Mouse (Mus musculus) embryonic facial prominence, embryonic 12.5 days (tissue): ENCODE measurements at regions not wholly inside any gene's neighbourhood (a gene's known extent, or its start where the extent isn't known, plus 50 kb on each side); places are given as distances from the start of the nearest gene placed in this dataset.
A peak's percentile ranks its signal among the peaks of the same experiment; 100 is the strongest.
"Not testable (repeated sequence)": the region's sequence is repeated elsewhere in the genome, so short reads cannot be mapped to it uniquely, and the experiment has no call there.

Experiments
- ATAC-seq: fragments of 200-750 bp; cut with Nextera tagmentation; 2 replicates; pipeline ENCODE4 v1.8.0; 2017; ENCODE audit not compliant: insufficient number of reproducible peaks, insufficient read depth, low FRiP score, low TSS enrichment
- H3K27ac ChIP-seq: fragments of 300-500 bp; sonication (generic); 2 replicates; pipeline ENCODE4 v1.5.1; 2016; ENCODE audit warnings: mild to moderate bottlenecking
- H3K27me3 ChIP-seq: fragments of 300-500 bp; sonication (generic); 2 replicates; pipeline ENCODE4 v1.6.1; 2016; ENCODE audit warnings: mild to moderate bottlenecking, moderate library complexity
- H3K36me3 ChIP-seq: fragments of 300-500 bp; sonication (generic); 2 replicates; pipeline ENCODE4 v1.6.1; 2016; ENCODE audit warnings: mild to moderate bottlenecking
- H3K4me1 ChIP-seq: fragments of 300-500 bp; sonication (generic); 2 replicates; pipeline ENCODE4 v1.6.1; 2016
- H3K4me2 ChIP-seq: fragments of 300-500 bp; sonication (generic); replicated peaks from 2 replicates; pipeline ENCODE4 v1.6.1; 2016; ENCODE audit warnings: mild to moderate bottlenecking, moderate library complexity
- H3K4me3 ChIP-seq: fragments of 300-500 bp; sonication (generic); 2 replicates; pipeline ENCODE4 v1.5.1; 2016; ENCODE audit warnings: mild to moderate bottlenecking
- H3K9ac ChIP-seq: fragments of 300-500 bp; sonication (generic); 2 replicates; pipeline ENCODE4 v1.6.1; 2016; ENCODE audit warnings: mild to moderate bottlenecking, moderate library complexity
- H3K9me3 ChIP-seq: fragments of 300-500 bp; sonication (generic); 2 replicates; pipeline ENCODE4 v1.6.1; 2016; ENCODE audit warnings: mild to moderate bottlenecking, moderate library complexity
- WGBS: fragments of 180-500 bp; shearing (Covaris S2); methylation state at CpG from one replicate; pipeline ENCODE4 v1.1.7; 2016; 5-methylcytosine and 5-hydroxymethylcytosine counted together

DNA sequence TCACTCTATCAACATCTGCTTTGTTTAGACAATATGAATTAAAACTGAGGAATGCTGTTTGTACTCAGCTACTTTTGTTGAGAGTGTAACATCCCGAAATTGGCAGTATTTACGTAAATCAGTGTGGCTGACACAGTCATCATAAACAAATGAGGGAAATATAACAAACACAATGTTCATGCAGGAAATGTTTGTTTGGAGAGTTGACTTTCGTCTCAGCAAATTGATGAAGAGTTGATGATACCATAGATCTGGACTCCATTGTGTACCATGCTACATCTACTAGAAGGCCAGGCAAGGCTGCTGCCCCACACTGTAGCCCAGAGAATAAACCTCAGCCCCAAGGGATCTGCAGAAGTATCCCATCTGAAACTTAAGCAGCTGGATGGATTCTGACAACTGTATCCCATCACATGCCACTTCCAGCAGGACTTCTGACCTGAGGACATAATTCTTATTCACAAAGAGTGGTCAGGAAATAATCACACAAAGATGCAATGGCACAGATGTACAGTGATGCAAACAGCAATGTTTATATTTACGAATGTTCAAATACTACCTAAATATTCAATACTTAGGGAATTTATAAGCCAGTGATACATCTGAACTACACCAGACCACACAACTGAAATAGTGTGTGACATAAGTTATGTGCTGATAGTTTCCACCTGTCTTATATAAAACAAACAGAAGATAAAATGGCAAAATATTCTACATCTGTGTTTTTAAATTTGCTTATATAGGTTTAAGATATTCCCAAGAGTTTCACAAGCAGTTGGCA, 51.3 kb downstream of the Gm21897 start:
- Histone ChIP-seq H3K27ac (no peak overlapping the region), H3K9me3 (no peaks in the 10 kb centered on the region), H3K9ac (no peak overlapping the region), H3K27me3 (no peaks in the 10 kb centered on the region), H3K4me2 (no peak overlapping the region), H3K4me3 (no peak overlapping the region), H3K4me1 (no peaks in the 10 kb centered on the region), H3K36me3 (no peaks in the 10 kb centered on the region)
- no peak for ATAC-seq
- 77% methylated on average over 4 of the region's 4 CpGs for WGBS

- Histone ChIP-seq H3K4me3 (no peak overlapping the region), H3K27me3 (no peaks in the 10 kb centered on the region), H3K9ac (no peak overlapping the region), H3K27ac (no peak overlapping the region), H3K36me3 (no peaks in the 10 kb centered on the region), H3K9me3 (no peaks in the 10 kb centered on the region), H3K4me2 (no peak overlapping the region), H3K4me1 (no peaks in the 10 kb centered on the region)
- 19% methylated on average over 1 of the region's 1 CpGs for WGBS
- ATAC-seq, result no peak
Observed at GRCm38 (mm10) chr16:15372844-15373243, 55.6 kb downstream of the Gm21897 start.

- H3K36me3 ChIP-seq, result no peaks in the 10 kb centered on the region
- no peaks in the 10 kb centered on the region for H3K4me1 ChIP-seq
- 76% methylated on average over 1 of the region's 1 CpGs for WGBS
- ATAC-seq, result no peak
- H3K4me2 ChIP-seq, result no peak overlapping the region
- H3K27ac ChIP-seq, result no peak overlapping the region
- no peaks in the 10 kb centered on the region for H3K9me3 ChIP-seq
- no peak overlapping the region for H3K9ac ChIP-seq
- no peaks in the 10 kb centered on the region for H3K27me3 ChIP-seq
- H3K4me3 ChIP-seq, result no peak overlapping the region
Observed at GRCm38 (mm10) chr16:15373961-15374360, 56.7 kb downstream of the Gm21897 start.

DNA sequence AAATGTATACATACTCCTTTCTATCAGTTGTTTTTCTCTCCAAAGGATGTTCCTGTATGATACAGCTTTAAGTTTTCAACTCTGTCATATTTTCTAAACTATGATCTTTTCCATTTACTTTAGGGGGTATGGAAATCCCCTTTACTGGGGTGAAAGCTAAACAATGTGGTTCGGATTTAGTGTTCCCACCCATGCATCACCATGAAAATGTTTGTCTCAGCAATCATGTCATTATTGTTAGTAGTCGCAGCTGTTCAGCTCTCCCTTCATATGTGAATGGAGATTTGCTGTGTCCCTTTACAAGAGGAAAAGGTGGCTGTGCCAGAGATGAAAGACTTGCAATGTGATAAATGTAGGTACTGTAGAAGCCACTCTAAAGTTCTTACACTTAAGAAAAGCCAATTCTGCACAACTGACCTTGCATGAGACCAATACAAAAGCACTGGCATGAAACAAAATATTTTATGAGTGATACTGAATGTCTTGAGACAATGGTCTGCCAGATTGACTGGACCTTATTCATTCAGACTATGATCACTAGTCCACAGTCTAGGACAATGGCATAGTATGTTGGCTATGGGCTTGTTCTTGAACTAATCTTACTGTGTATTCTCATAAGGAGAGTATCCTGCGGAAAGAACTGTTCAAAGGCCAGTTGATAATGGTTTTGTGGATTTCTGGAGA, 68.4 kb downstream of the Gm21897 start:
- Histone ChIP-seq H3K9me3 (no peaks in the 10 kb centered on the region), H3K4me2 (no peak overlapping the region), H3K27me3 (no peaks in the 10 kb centered on the region), H3K4me3 (no peak overlapping the region), H3K9ac (no peak overlapping the region), H3K36me3 (no peaks in the 10 kb centered on the region), H3K4me1 (no peaks in the 10 kb centered on the region), H3K27ac (peak overlapping the region; percentile 54; the same call in 1 of the 2 replicates)
- ATAC-seq, result no peak
- 65% methylated on average over 3 of the region's 3 CpGs for WGBS

DNA sequence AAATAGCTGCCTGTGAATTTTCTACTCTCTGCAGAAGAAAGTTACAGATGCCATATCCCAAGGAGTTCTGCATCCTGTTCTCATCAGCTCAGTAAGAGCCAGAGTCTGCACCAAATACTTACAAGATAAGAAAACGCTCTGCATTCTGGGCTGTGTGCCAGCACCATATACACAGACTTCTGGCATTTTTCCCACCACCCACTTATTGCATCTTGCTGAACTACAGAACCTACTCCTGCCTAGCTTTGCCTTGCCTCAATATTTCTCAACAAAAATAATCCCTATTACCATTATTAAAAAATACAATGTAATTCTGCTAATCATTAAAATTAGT, 69.0 kb downstream of the Gm21897 start:
- Histone ChIP-seq H3K27me3 (no peaks in the 10 kb centered on the region), H3K4me2 (no peak overlapping the region), H3K36me3 (no peaks in the 10 kb centered on the region), H3K4me1 (no peaks in the 10 kb centered on the region), H3K9ac (no peak overlapping the region), H3K9me3 (no peaks in the 10 kb centered on the region), H3K27ac (peak overlapping the region; percentile 54; the same call in 1 of the 2 replicates), H3K4me3 (no peak overlapping the region)
- WGBS, result 23% methylated on average over 1 of the region's 1 CpGs
- peak; percentile 82 for ATAC-seq

- H3K4me3 ChIP-seq, result no peak overlapping the region
- no peak overlapping the region for H3K27ac ChIP-seq
- H3K4me2 ChIP-seq, result no peak overlapping the region
- H3K36me3 ChIP-seq, result no peaks in the 10 kb centered on the region
- H3K4me1 ChIP-seq, result no peaks in the 10 kb centered on the region
- H3K9me3 ChIP-seq, result no peaks in the 10 kb centered on the region
- WGBS, result 62% methylated on average over 1 of the region's 1 CpGs
- no peak overlapping the region for H3K9ac ChIP-seq
- no peak for ATAC-seq
- no peaks in the 10 kb centered on the region for H3K27me3 ChIP-seq
Observed at GRCm38 (mm10) chr16:15389892-15390291, 72.6 kb downstream of the Gm21897 start.

- no peak overlapping the region for H3K27ac ChIP-seq
- no peaks in the 10 kb centered on the region for H3K36me3 ChIP-seq
- no peak for ATAC-seq
- H3K4me3 ChIP-seq, result no peak overlapping the region
- H3K4me1 ChIP-seq, result no peaks in the 10 kb centered on the region
- no peaks in the 10 kb centered on the region for H3K9me3 ChIP-seq
- H3K4me2 ChIP-seq, result no peak overlapping the region
- WGBS, result 85% methylated on average over 3 of the region's 3 CpGs
- H3K27me3 ChIP-seq, result no peaks in the 10 kb centered on the region
- H3K9ac ChIP-seq, result no peak overlapping the region
Observed at GRCm38 (mm10) chr16:15430352-15430751, 113.1 kb downstream of the Gm21897 start.

GRCm38 (mm10) chr16:15432681-15433080, 115.4 kb downstream of the Gm21897 start:
- no peaks in the 10 kb centered on the region for H3K9me3 ChIP-seq
- no peak overlapping the region for H3K9ac ChIP-seq
- no peaks in the 10 kb centered on the region for H3K27me3 ChIP-seq
- no peaks in the 10 kb centered on the region for H3K4me1 ChIP-seq
- no peak overlapping the region for H3K4me3 ChIP-seq
- H3K4me2 ChIP-seq, result no peak overlapping the region
- no peak overlapping the region for H3K27ac ChIP-seq
- no peak for ATAC-seq
- H3K36me3 ChIP-seq, result no peaks in the 10 kb centered on the region

GRCm38 (mm10) chr16:15462856-15463255, 145.6 kb downstream of the Gm21897 start:
- not testable (repeated sequence) for H3K4me1 ChIP-seq, H3K4me3 ChIP-seq, H3K36me3 ChIP-seq, ATAC-seq, H3K4me2 ChIP-seq, H3K9ac ChIP-seq, H3K9me3 ChIP-seq, H3K27me3 ChIP-seq, H3K27ac ChIP-seq

DNA sequence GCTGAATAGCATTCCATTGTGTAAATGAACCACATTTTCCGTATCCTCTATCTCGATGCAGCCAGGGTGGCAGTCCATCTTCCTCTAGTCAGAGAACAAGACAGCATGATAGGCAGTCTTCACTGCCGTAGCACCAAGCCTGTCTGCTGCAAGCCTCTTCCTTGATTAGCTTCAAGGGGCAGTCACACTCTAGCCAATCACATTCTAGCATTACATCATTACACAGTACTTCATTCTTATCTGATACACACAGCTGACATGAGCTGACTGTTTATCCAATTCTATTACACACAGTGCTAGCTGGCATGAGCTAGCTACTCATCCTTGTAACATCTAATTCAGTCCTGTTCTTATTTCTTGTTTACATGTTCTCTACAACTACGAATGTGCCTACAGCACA, 156.6 kb downstream of the Gm21897 start:
- Histone ChIP-seq H3K9ac (no peak overlapping the region), H3K9me3 (no peaks in the 10 kb centered on the region), H3K27ac (no peak overlapping the region), H3K4me1 (no peaks in the 10 kb centered on the region), H3K4me3 (no peak overlapping the region), H3K4me2 (no peak overlapping the region), H3K36me3 (no peaks in the 10 kb centered on the region), H3K27me3 (no peaks in the 10 kb centered on the region)
- WGBS, result 78% methylated on average over 4 of the region's 4 CpGs
- no peak for ATAC-seq

- Histone ChIP-seq H3K36me3 (no peaks in the 10 kb centered on the region), H3K9me3 (no peaks in the 10 kb centered on the region), H3K4me2 (no peak overlapping the region), H3K4me3 (no peak overlapping the region), H3K9ac (no peak overlapping the region), H3K27me3 (no peaks in the 10 kb centered on the region), H3K4me1 (no peaks in the 10 kb centered on the region), H3K27ac (no peak overlapping the region)
- 75% methylated on average over 1 of the region's 1 CpGs for WGBS
- ATAC-seq, result no peak
Observed at GRCm38 (mm10) chr16:15478876-15479275, 161.6 kb downstream of the Gm21897 start.

GRCm38 (mm10) chr16:15491328-15491999, 174.2 kb downstream of the Gm21897 start:
- H3K27me3 ChIP-seq, result no peaks in the 10 kb centered on the region
- ATAC-seq, result no peak
- H3K4me3 ChIP-seq, result no peak overlapping the region
- no peaks in the 10 kb centered on the region for H3K36me3 ChIP-seq
- H3K4me2 ChIP-seq, result no peak overlapping the region
- no peaks in the 10 kb centered on the region for H3K4me1 ChIP-seq
- H3K27ac ChIP-seq, result no peak overlapping the region
- H3K9me3 ChIP-seq, result no peaks in the 10 kb centered on the region
- WGBS, result 93% methylated on average over 3 of the region's 3 CpGs
- no peak overlapping the region for H3K9ac ChIP-seq
